Mouse (Mus musculus) lung, postnatal 0 days (tissue): ENCODE measurements at regions not wholly inside any gene's neighbourhood (a gene's known extent, or its start where the extent isn't known, plus 50 kb on each side); places are given as distances from the start of the nearest gene placed in this dataset.

ENCODE experiments used
- ATAC-seq: fragments of 200-750 bp; cut with Nextera tagmentation; 2 replicates; pipeline ENCODE4 v1.8.0; 2017; ENCODE audit warnings: moderate library complexity
- DNase-seq: peaks from one replicate; pipeline ENCODE4 v3.0.0-alpha.2; 2016; ENCODE audit warnings: low spot score
- H3K27ac ChIP-seq: fragments of 300-500 bp; sonication (generic); 2 replicates; pipeline ENCODE4 v1.5.1; 2014; ENCODE audit warnings: antibody characterized with exemption, mild to moderate bottlenecking, low read length, mixed read lengths
- H3K27me3 ChIP-seq: fragments of 300-500 bp; sonication (generic); replicated peaks from 2 replicates; pipeline ENCODE4 v1.6.1; 2014; ENCODE audit warnings: low read length, mixed read lengths; ENCODE audit not compliant: insufficient read depth
- H3K36me3 ChIP-seq: fragments of 300-500 bp; sonication (generic); 2 replicates; pipeline ENCODE4 v1.6.1; 2014; ENCODE audit warnings: low read length, mixed read lengths; ENCODE audit not compliant: insufficient read depth
- H3K4me1 ChIP-seq: fragments of 300-500 bp; sonication (generic); 2 replicates; pipeline ENCODE4 v1.6.1; 2014; ENCODE audit warnings: antibody characterized with exemption, low read depth, low read length, mixed read lengths; ENCODE audit not compliant: insufficient read depth
- H3K4me2 ChIP-seq: fragments of 300-500 bp; sonication (generic); replicated peaks from 2 replicates; pipeline ENCODE4 v1.6.1; 2014; ENCODE audit warnings: low read depth, mild to moderate bottlenecking, low read length, moderate library complexity, mixed read lengths
- H3K4me3 ChIP-seq: fragments of 300-500 bp; sonication (generic); 2 replicates; pipeline ENCODE4 v1.5.1; 2014; ENCODE audit warnings: low read depth, low read length
- H3K9ac ChIP-seq: fragments of 300-500 bp; sonication (generic); replicated peaks from 2 replicates; pipeline ENCODE4 v1.6.1; 2014; ENCODE audit warnings: low read depth, mild to moderate bottlenecking
- H3K9me3 ChIP-seq: fragments of 300-500 bp; sonication (generic); 2 replicates; pipeline ENCODE4 v1.6.1; 2016; ENCODE audit warnings: low read length, mixed read lengths
- CTCF ChIP-seq: IDR thresholded peaks from 2 replicates; pipeline ENCODE4 v1.5.1; 2016; ENCODE audit warnings: antibody characterized with exemption, mild to moderate bottlenecking
- EP300 ChIP-seq: IDR thresholded peaks from 2 replicates; pipeline ENCODE4 v1.6.1; 2016; ENCODE audit warnings: antibody characterized with exemption, mild to moderate bottlenecking, control low read depth
- WGBS: fragments of 180-500 bp; shearing (Covaris S2); extraction: QIAGEN DNeasy Blood & Tissue Kit; methylation state at CpG from one replicate; pipeline ENCODE4 v1.1.7; 2014; 5-methylcytosine and 5-hydroxymethylcytosine counted together

GRCm38 (mm10) chr1:42098580-42098979, 597.0 kb upstream of the Pou3f3 start:
- no peak overlapping the region for H3K27ac ChIP-seq
- WGBS, result 67% methylated on average over 2 of the region's 2 CpGs

GRCm38 (mm10) chr1:42107521-42107920, 588.0 kb upstream of the Pou3f3 start:
- DNase-seq (no peak), ATAC-seq (no peak)
- 64% methylated on average over 5 of the region's 5 CpGs for WGBS
- H3K4me2 ChIP-seq, result no peak overlapping the region
- no peaks in the 10 kb centered on the region for H3K4me1 ChIP-seq
- H3K36me3 ChIP-seq, result no peaks in the 10 kb centered on the region
- H3K9me3 ChIP-seq, result no peaks in the 10 kb centered on the region
- no peak overlapping the region for H3K27ac ChIP-seq
- H3K4me3 ChIP-seq, result no peak overlapping the region
- no peak for TF ChIP-seq CTCF
- TF ChIP-seq EP300, result no peak
- H3K27me3 ChIP-seq, result no peaks in the 10 kb centered on the region
- H3K9ac ChIP-seq, result no peak overlapping the region

More at GRCm38 (mm10) chr1:42098580-42098979, 597.0 kb upstream of the Pou3f3 start:
- Histone ChIP-seq H3K4me2 (no peak overlapping the region), H3K4me3 (no peak overlapping the region), H3K9me3 (no peaks in the 10 kb centered on the region), H3K4me1 (no peaks in the 10 kb centered on the region), H3K36me3 (no peaks in the 10 kb centered on the region), H3K27me3 (no peaks in the 10 kb centered on the region), H3K9ac (no peak overlapping the region)
- DNase-seq (no peak), ATAC-seq (no peak)
- TF ChIP-seq CTCF (no peak), EP300 (no peak)

- DNase-seq, result no peak
- Histone ChIP-seq H3K4me1 (no peaks in the 10 kb centered on the region), H3K27me3 (no peaks in the 10 kb centered on the region), H3K36me3 (no peaks in the 10 kb centered on the region), H3K9me3 (no peaks in the 10 kb centered on the region), H3K9ac (no peak overlapping the region), H3K27ac (no peak overlapping the region), H3K4me3 (no peak overlapping the region), H3K4me2 (no peak overlapping the region)
- no peak for ATAC-seq
- WGBS, result 88% methylated on average over 1 of the region's 1 CpGs
- TF ChIP-seq CTCF (no peak), EP300 (no peak)
Observed at GRCm38 (mm10) chr1:42107925-42108324, 587.6 kb upstream of the Pou3f3 start.

- Histone ChIP-seq H3K4me3 (no peak overlapping the region), H3K4me1 (no peaks in the 10 kb centered on the region), H3K36me3 (no peaks in the 10 kb centered on the region), H3K9ac (no peak overlapping the region), H3K9me3 (no peaks in the 10 kb centered on the region), H3K27ac (no peak overlapping the region), H3K4me2 (no peak overlapping the region), H3K27me3 (no peaks in the 10 kb centered on the region)
- no peak for ATAC-seq
- no peak for TF ChIP-seq CTCF
- no peak for TF ChIP-seq EP300
- WGBS, result 79% methylated on average over 13 of the region's 13 CpGs
- DNase-seq, result no peak
Observed at GRCm38 (mm10) chr1:42152175-42152790, 543.3 kb upstream of the Pou3f3 start.

- Histone ChIP-seq H3K27ac (no peak overlapping the region), H3K9me3 (no peaks in the 10 kb centered on the region), H3K36me3 (no peaks in the 10 kb centered on the region), H3K27me3 (no peaks in the 10 kb centered on the region), H3K4me3 (no peak overlapping the region), H3K9ac (no peak overlapping the region), H3K4me2 (no peak overlapping the region), H3K4me1 (no peaks in the 10 kb centered on the region)
- no peak for DNase-seq
- no peak for ATAC-seq
- WGBS, result 43% methylated on average over 3 of the region's 3 CpGs
- TF ChIP-seq EP300, result no peak
- TF ChIP-seq CTCF, result no peak
Observed at GRCm38 (mm10) chr1:42152916-42153315, 542.7 kb upstream of the Pou3f3 start.

- Histone ChIP-seq H3K4me3 (no peak overlapping the region), H3K4me2 (no peak overlapping the region), H3K9ac (no peak overlapping the region), H3K4me1 (no peaks in the 10 kb centered on the region), H3K27ac (no peak overlapping the region), H3K9me3 (no peaks in the 10 kb centered on the region), H3K36me3 (no peaks in the 10 kb centered on the region), H3K27me3 (no peaks in the 10 kb centered on the region)
- no peak for ATAC-seq
- no peak for DNase-seq
- TF ChIP-seq CTCF (no peak), EP300 (no peak)
- WGBS, result 74% methylated on average over 7 of the region's 7 CpGs
Observed at GRCm38 (mm10) chr1:42167790-42168572, 527.6 kb upstream of the Pou3f3 start.
